Mouse (Mus musculus): ENCODE results near the gene Mmel1. TPM values are rescaled to one million over a fixed set of nuclear protein-coding genes. Genes with fewer than 3 reads are reported as not detected.

Mmel1 gene
- polyA plus RNA-seq (2012; rRNA removed; ENCODE audit: low replicate concordance), result 0.13 TPM in 1 of 2 replicates, not detected in the other

DNA sequence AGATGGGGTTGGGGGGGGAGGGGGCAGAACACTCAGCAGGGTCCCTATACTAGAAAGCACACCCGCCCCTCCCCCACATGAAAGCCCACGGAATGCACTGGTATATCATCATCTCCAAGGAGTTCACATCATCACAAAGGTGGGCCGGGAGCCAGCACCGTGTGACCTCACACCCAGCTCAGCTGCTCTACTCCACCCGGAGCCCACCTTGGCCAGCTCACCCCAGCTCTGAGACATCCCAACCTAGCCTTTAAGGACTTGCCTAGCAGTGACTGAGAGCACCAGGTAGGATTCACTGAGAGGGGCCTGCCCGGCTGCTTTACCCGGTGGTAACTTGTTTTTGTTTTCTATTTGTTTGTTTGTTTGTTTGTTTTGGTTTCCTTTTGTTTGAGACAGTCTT is at the start of gene Mmel1:
Gene Mmel1, plus strand, starts transcription at position 146 of the 400 bp plus-strand sequence.

DNA sequence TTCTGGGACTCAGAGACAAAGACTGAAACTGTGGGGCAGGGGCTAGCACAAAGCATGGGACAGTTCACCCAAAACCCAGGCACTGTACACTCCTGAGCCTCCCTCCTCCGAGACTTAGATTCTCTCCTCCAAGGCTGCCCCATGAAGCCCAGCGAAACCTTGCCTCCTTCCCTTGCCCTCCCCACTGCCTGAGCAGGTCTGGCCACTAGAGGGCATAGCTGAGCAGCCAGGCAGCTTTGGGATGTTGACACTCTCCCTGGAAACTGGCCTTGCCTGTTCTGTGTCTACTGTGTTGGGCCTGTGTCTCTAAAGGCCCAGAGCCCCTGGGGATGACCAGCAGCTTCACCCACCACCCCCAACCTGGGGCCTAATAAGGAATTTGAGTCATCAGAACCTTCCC is 32.2 kb upstream of the Mmel1 start, which contains the start of gene Ttc34:
Gene Ttc34, plus strand, starts transcription at position 290 of the 400 bp plus-strand sequence.

DNA sequence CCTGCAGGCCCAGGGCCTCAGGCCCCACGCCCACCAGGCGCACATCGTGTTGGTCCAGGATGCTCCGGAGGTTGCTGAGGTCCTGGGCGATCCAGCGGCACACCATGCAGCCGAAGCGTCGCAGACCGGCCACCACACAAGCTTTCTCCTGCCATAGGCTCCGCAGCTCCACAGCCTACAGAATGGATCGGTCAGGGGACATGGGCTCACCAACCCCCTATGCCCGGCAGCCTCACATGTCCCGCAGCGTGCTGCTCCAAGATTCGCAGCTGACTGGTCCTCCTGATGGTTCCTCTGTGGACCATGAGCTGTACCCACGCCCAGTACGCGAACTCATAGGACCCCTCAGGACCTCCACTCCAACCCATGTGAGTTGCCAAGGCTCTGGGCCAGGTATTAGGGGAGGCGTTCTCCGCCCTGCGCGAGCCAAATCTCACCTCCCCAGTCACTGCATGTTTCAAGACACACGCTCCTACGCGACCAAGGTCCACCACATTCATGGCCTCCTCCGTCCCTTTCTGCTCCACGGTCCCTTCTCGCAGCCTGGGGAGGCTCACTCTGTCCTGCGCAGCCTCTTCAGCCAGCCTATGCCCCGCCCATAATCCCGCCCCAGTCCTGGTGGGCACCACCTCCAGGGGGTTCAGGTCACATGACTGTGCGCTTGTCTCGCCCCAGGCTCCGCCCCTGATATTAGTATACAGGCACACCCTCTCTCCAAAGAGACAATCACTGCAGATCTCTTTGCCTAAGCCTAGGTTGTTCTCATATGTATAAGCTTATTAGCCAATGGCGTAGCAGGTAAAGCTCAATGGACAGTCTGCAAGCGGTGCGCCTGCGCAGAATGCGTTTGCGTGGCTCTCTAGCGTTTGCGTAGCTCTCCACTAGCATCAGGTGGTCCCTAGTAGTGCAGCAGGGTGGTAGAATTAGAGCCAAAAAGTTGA is 29.4 kb downstream of the Mmel1 start, which contains the start of gene Fam213b:
Gene Fam213b, minus strand, starts transcription at position 630 of the 941 bp plus-strand sequence.

DNA sequence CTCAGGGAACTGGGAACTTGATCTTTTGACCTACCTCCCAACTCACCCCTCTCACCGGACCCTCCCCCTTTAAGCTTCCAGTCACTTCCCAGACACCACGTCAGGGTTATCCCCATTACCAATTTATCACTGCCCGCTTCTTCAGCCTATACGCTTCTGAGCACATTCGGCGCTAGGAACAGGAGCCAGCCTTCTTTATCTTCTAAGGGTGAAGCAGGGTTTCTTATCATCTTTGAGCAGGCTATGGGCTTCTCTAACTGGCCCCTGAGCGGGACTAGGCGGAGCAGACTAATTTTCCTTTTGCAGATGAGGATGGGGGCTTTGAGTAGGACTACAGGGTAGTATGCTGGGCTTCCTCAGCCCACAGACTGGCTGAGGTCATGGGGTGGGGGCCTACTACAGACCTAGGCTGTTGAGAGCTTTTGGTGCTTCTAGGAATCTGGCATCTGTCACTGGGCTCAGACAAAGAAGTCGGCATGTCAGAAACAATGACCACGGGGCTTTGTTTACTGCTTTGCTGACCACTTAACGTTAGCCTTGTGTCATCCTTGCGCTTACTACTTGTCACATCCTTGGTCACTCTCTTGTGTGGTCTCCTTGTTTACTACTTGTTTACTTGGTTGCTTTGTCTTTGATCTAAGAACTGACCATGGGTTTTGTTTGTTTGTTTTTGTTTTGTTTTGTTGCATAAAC is 59.2 kb downstream of the Mmel1 start, which contains the start of gene Tnfrsf14:
Gene Tnfrsf14, minus strand, starts transcription at position 169 of the 693 bp plus-strand sequence.

Other genes starting within 250 kb of the Mmel1 start
- 8.7 and 9.0 TPM in 2 replicates for gene Prdm16, start 232.7 kb upstream of the Mmel1 start, polyA plus RNA-seq (2012; rRNA removed; ENCODE audit: low replicate concordance)
- not detected in 2 replicates for gene Actrt2, start 201.7 kb upstream of the Mmel1 start, polyA plus RNA-seq (2012; rRNA removed; ENCODE audit: low replicate concordance)
- gene Ttc34, start 32.1 kb upstream of the Mmel1 start, polyA plus RNA-seq (2012; rRNA removed; ENCODE audit: low replicate concordance), result 0.14 TPM in 1 of 2 replicates, not detected in the other
- 46.8 and 245 TPM in 2 replicates for gene Fam213b, start 29.6 kb downstream of the Mmel1 start, polyA plus RNA-seq (2012; rRNA removed; ENCODE audit: low replicate concordance)
- gene Tnfrsf14, start 59.0 kb downstream of the Mmel1 start, polyA plus RNA-seq (2012; rRNA removed; ENCODE audit: low replicate concordance), result 28.7 and 46.5 TPM in 2 replicates
- 0.20 TPM in 1 of 2 replicates, not detected in the other for gene Hes5, start 91.3 kb downstream of the Mmel1 start, polyA plus RNA-seq (2012; rRNA removed; ENCODE audit: low replicate concordance)
- gene Pank4, start 94.5 kb downstream of the Mmel1 start, polyA plus RNA-seq (2012; rRNA removed; ENCODE audit: low replicate concordance), result 39.2 and 64.0 TPM in 2 replicates
- 2.6 and 10.7 TPM in 2 replicates for gene Plch2, start 187.2 kb downstream of the Mmel1 start, polyA plus RNA-seq (2012; rRNA removed; ENCODE audit: low replicate concordance)
- gene Pex10, start 197.4 kb downstream of the Mmel1 start, polyA plus RNA-seq (2012; rRNA removed; ENCODE audit: low replicate concordance), result 20.0 and 21.4 TPM in 2 replicates
- gene Rer1, start 216.8 kb downstream of the Mmel1 start, polyA plus RNA-seq (2012; rRNA removed; ENCODE audit: low replicate concordance), result 97.9 and 103 TPM in 2 replicates
- 3.7 and 10.4 TPM in 2 replicates for gene Morn1, start 217.0 kb downstream of the Mmel1 start, polyA plus RNA-seq (2012; rRNA removed; ENCODE audit: low replicate concordance)